Mouse (Mus musculus) T-helper 17 cell (primary cell): ENCODE measurements at regions not wholly inside any gene's neighbourhood (a gene's known extent, or its start where the extent isn't known, plus 50 kb on each side); places are given as distances from the start of the nearest gene placed in this dataset.

Experiments
- in situ Hi-C, 2 experiments: fragments of 300-600 bp; cut with MboI, MseI; formaldehyde crosslinking; loops; 1 replicate in 1 of 2; 2 replicates in 1 of 2; pipeline ENCODE4 v1.15.1; 2025; ENCODE audit warnings: high pct_unique_total_duplicates in 2 of 2

DNA sequence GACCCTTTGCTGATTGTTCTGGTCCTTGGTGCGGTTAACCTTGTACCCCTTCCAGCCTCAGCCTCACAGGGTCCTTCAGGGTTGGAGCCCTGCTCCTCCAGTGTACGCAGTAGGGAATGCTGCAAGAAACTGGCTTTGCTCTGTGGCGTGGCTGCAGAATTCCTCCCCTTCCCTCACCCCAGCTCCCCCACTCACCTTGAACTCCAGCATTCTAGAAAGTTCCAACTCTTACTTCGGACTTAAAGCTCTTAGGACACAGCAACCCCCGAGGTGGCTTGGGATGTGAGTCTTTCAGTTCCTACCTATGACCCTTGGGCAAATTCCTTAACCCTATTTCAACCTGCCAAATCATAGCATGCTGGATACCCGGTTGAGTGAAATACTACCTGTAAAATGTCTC, 73.3 kb upstream of the 1700024P04Rik start:
- in situ Hi-C loops: no loop called here

DNA sequence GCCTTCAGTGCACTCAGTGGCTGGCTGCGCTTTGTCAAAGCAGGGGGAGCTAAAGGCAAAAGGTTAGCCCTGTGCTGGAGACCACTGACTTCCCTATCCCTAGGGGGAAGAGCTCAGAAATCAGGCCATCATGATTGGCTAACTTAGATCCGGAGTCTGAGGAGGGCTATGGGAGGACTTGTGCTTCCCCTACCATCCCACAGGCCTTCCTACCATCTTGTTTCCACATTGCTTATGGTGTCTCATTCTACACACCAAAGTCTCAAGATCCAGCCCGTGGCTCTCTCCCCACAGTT, 72.9 kb upstream of the 1700024P04Rik start:
- in situ Hi-C loops: no loop called here

DNA sequence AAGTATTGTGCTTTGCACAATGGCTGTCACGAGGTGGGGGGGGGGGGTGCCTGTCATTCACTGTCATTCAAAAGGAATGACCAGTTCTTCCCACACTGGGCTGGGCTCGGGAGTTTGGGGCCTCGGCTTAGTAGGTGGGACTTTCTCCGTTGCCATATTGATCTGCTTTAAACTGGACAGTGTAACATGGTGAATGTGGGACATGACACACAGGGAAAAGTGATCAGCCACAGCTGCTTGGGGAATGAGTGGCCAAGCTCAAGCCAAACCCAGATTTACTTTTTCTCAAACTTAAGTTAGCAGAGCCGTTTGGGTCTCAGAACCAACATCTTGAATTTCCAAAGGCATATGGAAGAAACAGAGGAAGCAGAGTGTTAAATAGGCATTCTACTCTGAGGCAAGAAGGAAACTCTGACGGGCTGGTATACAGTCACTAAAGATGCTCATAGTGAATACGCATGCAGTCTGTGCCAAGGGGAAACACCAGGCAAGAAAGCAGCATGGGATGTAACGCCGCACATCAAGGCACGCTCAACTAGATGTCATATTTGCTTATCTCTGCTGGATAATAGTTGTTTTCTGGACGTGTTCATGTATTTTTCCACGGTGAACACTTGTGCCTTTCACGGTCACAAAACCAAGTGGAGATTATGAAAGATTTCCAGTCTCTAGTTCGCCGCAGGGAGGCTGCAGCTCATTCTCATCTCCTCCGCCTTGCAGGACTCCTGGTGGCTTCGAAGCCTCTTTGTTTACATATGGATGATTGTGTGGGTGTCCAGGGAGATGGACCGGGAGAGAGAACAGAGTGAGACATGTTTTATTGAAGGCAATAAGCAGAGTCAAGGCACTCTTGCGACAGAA, 72.3 kb upstream of the 1700024P04Rik start:
- in situ Hi-C loops: no loop called here

DNA sequence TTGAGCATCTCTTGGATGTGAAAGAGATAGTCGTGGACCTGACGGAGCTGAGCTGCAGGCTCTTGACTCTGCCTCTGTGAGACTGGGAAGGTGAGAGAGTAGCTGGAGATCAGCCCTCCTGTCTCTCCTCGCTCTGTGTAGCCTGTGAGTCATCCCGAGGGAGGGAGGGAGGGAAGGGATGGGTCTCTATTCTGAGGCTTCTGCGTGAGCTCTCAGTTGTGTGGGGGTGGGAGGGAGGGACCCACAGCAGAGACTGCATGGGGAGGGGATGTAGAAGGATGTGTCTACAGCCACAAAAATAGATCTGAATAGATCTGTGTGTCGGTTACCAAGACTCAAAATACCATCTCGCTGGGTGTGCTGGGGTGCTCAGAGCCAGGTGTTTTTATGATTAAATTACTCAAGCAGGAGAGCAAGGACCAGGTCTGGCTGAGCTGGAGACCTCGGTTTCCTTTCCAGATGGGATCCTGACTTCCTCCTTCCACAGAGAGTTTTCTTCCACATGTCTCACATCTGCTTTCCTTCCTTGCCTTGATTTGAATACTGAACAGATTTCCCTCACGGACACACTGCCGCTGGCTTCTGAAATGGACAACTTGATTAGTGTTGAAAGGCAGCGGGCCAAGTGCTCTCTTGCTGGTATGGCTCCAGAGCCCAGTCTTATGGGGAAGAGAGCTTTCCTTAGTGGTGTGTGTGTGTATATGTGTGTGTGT, 71.4 kb upstream of the 1700024P04Rik start:
- in situ Hi-C loops: no loop called here

DNA sequence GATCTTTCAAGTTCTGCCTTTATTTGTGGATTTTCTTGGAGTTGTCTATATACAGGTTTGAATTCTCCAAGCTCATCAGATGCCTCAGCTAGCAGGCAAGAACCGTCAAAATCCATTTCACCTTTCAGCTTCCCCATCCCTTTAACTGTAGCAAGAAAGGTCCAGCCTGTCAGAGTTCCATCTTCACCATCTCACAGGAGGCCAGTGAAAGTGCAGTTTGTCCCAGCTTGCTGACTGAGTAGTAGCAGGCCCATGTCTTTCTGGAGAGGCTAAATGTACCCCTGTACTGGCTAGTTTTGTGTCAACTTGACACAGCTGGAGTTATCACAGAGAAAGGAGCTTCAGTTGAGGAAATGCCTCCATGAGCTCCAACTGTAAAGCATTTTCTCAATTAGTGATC, 67.7 kb upstream of the 1700024P04Rik start:
- in situ Hi-C loops: no loop called here

GRCm38 (mm10) chr13:99049699-99050098, 65.3 kb upstream of the 1700024P04Rik start:
- in situ Hi-C loops: loop anchor here in 1 of 2 experiments (5.0 kb wide), 1 partner anchor 1177 kb away; no protein-coding TSS in a partner anchor

DNA sequence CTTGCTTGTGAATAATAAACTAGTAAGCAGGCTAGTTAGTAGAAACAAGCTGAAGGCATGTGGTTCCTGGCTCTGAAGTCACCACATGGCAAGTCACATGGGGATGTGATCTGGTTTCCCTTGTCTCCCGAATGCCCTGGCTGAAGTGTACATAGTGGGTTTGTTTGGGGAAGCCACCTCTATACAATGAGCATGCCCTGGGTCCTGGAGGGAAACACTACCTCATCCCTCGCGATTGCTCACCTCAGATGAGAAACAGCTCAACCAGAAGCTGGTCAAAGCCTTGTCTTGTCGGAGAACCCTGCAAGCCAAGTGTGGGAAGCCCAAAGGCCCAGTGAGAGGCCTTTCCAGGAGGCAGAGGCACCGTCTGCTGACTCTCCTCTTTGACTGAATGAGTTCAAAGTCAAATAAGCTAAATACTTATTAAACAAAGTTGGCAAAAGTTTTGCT, 64.3 kb upstream of the 1700024P04Rik start:
- in situ Hi-C loops: loop anchor here in 1 of 2 experiments (5.0 kb wide), 1 partner anchor 1176 kb away; no protein-coding TSS in a partner anchor

- in situ Hi-C loops: loop anchor here in 1 of 2 experiments (5.0 kb wide), 1 partner anchor 1175 kb away; no protein-coding TSS in a partner anchor
These were observed 62.9 kb upstream of the 1700024P04Rik start for GRCm38 (mm10) chr13:99047219-99047618.

GRCm38 (mm10) chr13:99046737-99047136, 62.4 kb upstream of the 1700024P04Rik start:
- in situ Hi-C loops: loop anchor here in 1 of 2 experiments (5.0 kb wide), 1 partner anchor 1174 kb away; no protein-coding TSS in a partner anchor

GRCm38 (mm10) chr13:99042086-99042485, 57.7 kb upstream of the 1700024P04Rik start:
- in situ Hi-C loops: no loop called here

GRCm38 (mm10) chr13:99041256-99041655, 56.9 kb upstream of the 1700024P04Rik start:
- in situ Hi-C loops: no loop called here

GRCm38 (mm10) chr13:99040846-99041245, 56.5 kb upstream of the 1700024P04Rik start:
- in situ Hi-C loops: no loop called here

- in situ Hi-C loops: no loop called here
These were observed 55.8 kb upstream of the 1700024P04Rik start for GRCm38 (mm10) chr13:99040171-99040570.

DNA sequence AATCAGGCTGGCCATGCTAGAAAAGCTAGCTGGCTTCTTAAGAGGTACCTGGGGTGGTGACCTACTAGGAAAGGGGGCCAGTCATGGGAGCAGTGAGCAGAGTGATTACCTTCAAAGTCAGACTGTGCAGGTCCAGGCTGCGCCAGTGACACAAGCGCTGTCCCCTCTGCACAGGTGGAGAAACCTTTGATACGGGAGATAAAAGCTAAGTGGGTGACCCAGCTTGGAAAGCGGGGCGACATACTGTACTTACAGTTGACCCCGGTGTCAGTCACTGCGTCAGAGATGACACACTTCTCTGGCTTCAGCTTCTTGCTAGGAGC, 54.7 kb upstream of the 1700024P04Rik start:
- in situ Hi-C loops: no loop called here

DNA sequence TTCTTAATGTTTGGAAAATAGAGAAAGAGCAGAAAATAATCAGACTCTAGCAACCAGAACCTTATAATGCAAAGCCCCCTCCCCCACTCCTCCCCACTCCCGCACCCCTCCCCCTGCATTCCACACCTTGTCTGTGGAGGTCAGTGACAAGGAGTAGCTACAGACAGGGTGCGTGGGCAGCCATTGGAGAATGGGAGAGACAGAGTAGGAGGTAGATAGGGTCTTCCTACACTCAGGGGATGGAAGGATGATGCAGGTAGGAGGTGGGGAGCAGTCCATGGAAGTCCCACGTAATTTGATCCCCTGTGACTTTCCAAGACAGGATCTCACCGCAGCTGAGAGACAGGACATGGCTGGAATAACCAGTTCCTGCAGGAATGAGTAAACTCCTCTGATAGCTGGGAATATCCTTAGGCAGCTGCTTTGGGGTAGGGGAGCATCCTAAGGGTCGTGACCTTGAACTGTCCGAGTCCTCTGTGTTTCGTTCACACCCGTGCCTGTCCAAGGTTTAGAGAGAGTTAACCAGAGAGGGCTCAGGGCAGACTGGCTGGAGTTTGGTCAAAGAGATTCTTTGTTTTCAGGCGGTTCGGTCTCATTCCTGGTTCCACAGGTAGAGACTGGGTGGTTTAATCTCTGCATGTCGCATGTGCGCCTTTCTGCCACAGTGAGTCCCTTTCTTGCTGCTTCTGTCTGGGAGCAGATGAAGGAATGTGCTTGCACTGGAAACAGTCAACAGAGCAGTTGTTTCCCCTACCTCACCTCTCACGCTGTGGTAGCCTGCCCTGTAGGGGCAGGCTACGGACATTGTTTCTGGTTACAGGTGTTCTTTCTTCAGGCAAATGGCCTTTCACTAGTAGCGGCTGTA, 54.1 kb upstream of the 1700024P04Rik start:
- in situ Hi-C loops: no loop called here

GRCm38 (mm10) chr13:99037131-99037530, 52.8 kb upstream of the 1700024P04Rik start:
- in situ Hi-C loops: no loop called here
